12 mouse cellular contexts compared by ENCODE assay signal in genomic region chr5:93109555-93109954, GRCm38 (mm10).
"Had no signal": no experiment of that assay in that cellular context is flagged by ENCODE, and none has a peak within 500 bp of the region (broad histone marks: within the 10 kb centered on the region; RNA-seq: fewer than 3 reads in every experiment).

No protein-coding gene starts in this region.

- H3K9me3 ChIP-seq: kidney, embryonic 15.5 days; limb, embryonic 15.5 days; liver, embryonic 12.5 days; lung, embryonic 15.5 days; midbrain, embryonic 15.5 days had no signal

- DNase-seq: kidney, adult 2 months; kidney, postnatal 14 days; layer of hippocampus, postnatal 36 days; lung, postnatal 14 days; right cerebral cortex, postnatal 25 days; thymus, adult 18-20 months; thymus, postnatal 25 days had no signal

- ATAC-seq: liver, embryonic 12.5 days; midbrain, embryonic 15.5 days had no signal

- H3K36me3 ChIP-seq: lung, embryonic 15.5 days; midbrain, embryonic 15.5 days had no signal

- H3K4me3 ChIP-seq: kidney, embryonic 15.5 days; limb, embryonic 15.5 days; liver, embryonic 12.5 days; lung, embryonic 15.5 days; midbrain, embryonic 15.5 days had no signal

- H3K27me3 ChIP-seq: kidney, embryonic 15.5 days; limb, embryonic 15.5 days; liver, embryonic 12.5 days; lung, embryonic 15.5 days; midbrain, embryonic 15.5 days had no signal

- H3K4me1 ChIP-seq: liver, embryonic 12.5 days had no signal
